Comparison of ENCODE assay signal across 38 mouse cellular contexts in the genomic region with DNA sequence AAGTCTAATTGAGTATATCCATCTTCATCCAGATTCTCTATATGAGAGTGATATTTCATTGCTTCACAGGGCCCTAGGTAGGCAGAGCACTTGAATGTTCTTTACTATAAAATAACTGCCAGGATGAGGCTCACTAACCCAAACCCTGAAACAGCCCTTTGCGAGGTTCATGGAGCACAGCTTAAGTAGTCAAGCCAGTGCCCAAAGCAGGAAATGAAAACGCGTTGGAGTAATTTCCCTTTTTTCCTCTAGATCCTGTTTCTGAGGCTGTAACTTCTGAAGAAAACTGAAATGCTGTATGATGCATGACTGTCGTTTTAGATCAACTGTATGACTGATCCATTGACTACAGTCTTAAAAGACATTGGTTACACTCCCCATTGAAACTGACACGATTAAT. TPM values are rescaled to one million over a fixed set of nuclear protein-coding genes. Genes with fewer than 3 reads are reported as not detected.
DNase-seq lines count a peak whose midpoint lies in the region; ATAC-seq and TF ChIP-seq lines count a peak whose summit lies in the region.
"Had no signal": no experiment of that assay in that cellular context is flagged by ENCODE, and none has a peak within 500 bp of the region (broad histone marks: within the 10 kb centered on the region; RNA-seq: fewer than 3 reads in every experiment).

No protein-coding gene starts in this region.

- no peaks in the 10 kb centered on the region for H3K4me1 ChIP-seq in kidney, postnatal 0 days (replicated peaks; ENCODE audit: insufficient read depth, low read length)
- 0 out of 2 replicates have a peak, but pooled peaks cover 4% of the 10 kb centered on the region for H3K4me1 ChIP-seq in kidney, embryonic 14.5 days (ENCODE audit: control insufficient read depth, insufficient read depth, low read length)
- H3K4me1 ChIP-seq: embryonic facial prominence, embryonic 10.5 days; embryonic facial prominence, embryonic 15.5 days; forebrain, embryonic 12.5 days; limb, embryonic 12.5 days; liver, embryonic 13.5 days had no signal

- WGBS in kidney, postnatal 0 days, result 45% methylated on average over 5 of the region's 5 CpGs
- whole genome bisulfite sequencing in kidney, embryonic 14.5 days, result 49% methylated on average over 5 of the region's 5 CpGs

- DNase-seq in kidney, postnatal 0 days (ENCODE audit: low spot score), result peak; percentile 14
- DNase-seq in A20 (ENCODE audit: low read depth, low spot score), result peak; percentile 30
- no peak for DNase-seq in urinary bladder, postnatal 25 days (ENCODE audit: low spot score)
- no peak for DNase-seq in right cerebral cortex, postnatal 25 days
- no peak for DNase-seq in frontal cortex, postnatal 14 days (ENCODE audit: low spot score in 2 of 2)
- DNase-seq: adrenal gland, adult 8-10 months; cerebellum, adult 18-20 months; cerebellum, postnatal 14 days; forebrain, postnatal 0 days; gastrocnemius, postnatal 10 days; heart, postnatal 14 days; kidney, adult 18-20 months; liver, embryonic 13.5 days; lung, adult 2 months; lung, postnatal 10 days; midbrain, embryonic 14.5 days; thymus, postnatal 14 days had no signal

- ATAC-seq in kidney, postnatal 0 days (replicated peaks; ENCODE audit: low FRiP score, low read depth), result no peak
- no peak for ATAC-seq in kidney, embryonic 14.5 days (ENCODE audit: low FRiP score, low TSS enrichment)
- peak; percentile 71 for ATAC-seq in granulocyte monocyte progenitor cell, adult 5-6 weeks (replicated peaks; ENCODE audit: poor library complexity, severe bottlenecking)
- peak; percentile 66 for ATAC-seq in monocyte, adult 5-6 weeks (replicated peaks; ENCODE audit: insufficient number of reproducible peaks, low FRiP score, low TSS enrichment, poor library complexity, severe bottlenecking)
- ATAC-seq: forebrain, postnatal 0 days; hindbrain, embryonic 16.5 days had no signal

- H3K36me3 ChIP-seq in kidney, postnatal 0 days (ENCODE audit: insufficient read depth, low read length), result no peaks in the 10 kb centered on the region
- no peaks in the 10 kb centered on the region for H3K36me3 ChIP-seq in kidney, embryonic 14.5 days (ENCODE audit: control insufficient read depth, insufficient read depth, low read length)
- H3K36me3 ChIP-seq: embryonic facial prominence, embryonic 10.5 days; embryonic facial prominence, embryonic 15.5 days; forebrain, embryonic 12.5 days; G1E; limb, embryonic 12.5 days; liver, embryonic 13.5 days had no signal

- H3K4me2 ChIP-seq in kidney, postnatal 0 days (ENCODE audit: low read length), result no peak overlapping the region
- no peak overlapping the region for H3K4me2 ChIP-seq in kidney, embryonic 14.5 days (replicated peaks; ENCODE audit: low read depth, low read length)
- H3K4me2 ChIP-seq: embryonic facial prominence, embryonic 15.5 days; forebrain, embryonic 12.5 days; limb, embryonic 12.5 days; liver, embryonic 13.5 days had no signal

- no peak overlapping the region for H3K27ac ChIP-seq in kidney, postnatal 0 days
- H3K27ac ChIP-seq in kidney, embryonic 14.5 days (ENCODE audit: low read depth, low read length), result no peak overlapping the region
- H3K27ac ChIP-seq: embryonic facial prominence, embryonic 10.5 days; embryonic facial prominence, embryonic 15.5 days; forebrain, embryonic 12.5 days; left cerebral cortex, adult 2 months; limb, embryonic 12.5 days; liver, embryonic 13.5 days had no signal

- H3K9me3 ChIP-seq in kidney, postnatal 0 days (replicated peaks; ENCODE audit: low read length), result no peaks in the 10 kb centered on the region
- no peaks in the 10 kb centered on the region for H3K9me3 ChIP-seq in kidney, embryonic 14.5 days (ENCODE audit: control insufficient read depth, low read length)
- H3K9me3 ChIP-seq: embryonic facial prominence, embryonic 10.5 days; embryonic facial prominence, embryonic 15.5 days; forebrain, embryonic 12.5 days; G1E; limb, embryonic 12.5 days; liver, embryonic 13.5 days had no signal

- H3K27me3 ChIP-seq in kidney, postnatal 0 days (ENCODE audit: insufficient read depth, low read length), result no peaks in the 10 kb centered on the region
- H3K27me3 ChIP-seq in kidney, embryonic 14.5 days (ENCODE audit: control insufficient read depth, insufficient read depth, low read length), result no peaks in the 10 kb centered on the region
- H3K27me3 ChIP-seq: embryonic facial prominence, embryonic 15.5 days; forebrain, embryonic 12.5 days; limb, embryonic 12.5 days; liver, embryonic 13.5 days had no signal

- H3K4me3 ChIP-seq in kidney, postnatal 0 days (replicated peaks; ENCODE audit: low read depth, low read length), result no peak overlapping the region
- H3K4me3 ChIP-seq in kidney, embryonic 14.5 days (ENCODE audit: low read length), result no peak overlapping the region
- H3K4me3 ChIP-seq: embryonic facial prominence, embryonic 10.5 days; embryonic facial prominence, embryonic 15.5 days; forebrain, embryonic 12.5 days; left cerebral cortex, adult 2 months; limb, embryonic 12.5 days; liver, embryonic 13.5 days had no signal

- no peak for TF ChIP-seq CTCF in kidney, postnatal 0 days (IDR thresholded peaks at IDR 0.05; ENCODE audit: low read depth)

- H3K9ac ChIP-seq in kidney, postnatal 0 days (ENCODE audit: low read depth, low read length), result no peak overlapping the region
- H3K9ac ChIP-seq in kidney, embryonic 14.5 days (ENCODE audit: low read depth, low read length), result no peak overlapping the region
- H3K9ac ChIP-seq: embryonic facial prominence, embryonic 15.5 days; forebrain, embryonic 12.5 days; forebrain, postnatal 0 days; limb, embryonic 12.5 days; liver, embryonic 13.5 days had no signal

RNA-seq across cellular contexts. Expression of a gene that starts 20.8 kb away (rescaled TPM):
- polyA plus RNA-seq in kidney, postnatal 0 days (2015; fragmentation: Nextera tagmentation; extraction: Ambion mirVana), result 10.3 and 10.6 TPM in 2 replicates
- 5.8 and 6.2 TPM in 2 replicates for polyA plus RNA-seq in kidney, embryonic 14.5 days (2014; fragmentation: Nextera tagmentation; extraction: Ambion mirVana)
- not detected in 2 replicates for total RNA-seq in granulocyte monocyte progenitor cell, adult 5-6 weeks (2014; fragmentation: Nextera tagmentation)
- not detected in 2 replicates for total RNA-seq in granulocyte monocyte progenitor cell, adult 5-6 weeks (2017)
- total RNA-seq in monocyte, adult 5-6 weeks (2017), result 1.1 to 2.3 TPM in 2 of 3 replicates, not detected in the other
- polyA plus RNA-seq: G1E had no signal

RNA-seq across cellular contexts. Expression of a gene that starts 34.3 kb away (rescaled TPM):
- polyA plus RNA-seq in kidney, postnatal 0 days (2015; fragmentation: Nextera tagmentation; extraction: Ambion mirVana), result not detected in 2 replicates
- polyA plus RNA-seq in kidney, embryonic 14.5 days (2014; fragmentation: Nextera tagmentation; extraction: Ambion mirVana), result not detected in 2 replicates
- 15.1 and 18.4 TPM in 2 replicates for total RNA-seq in granulocyte monocyte progenitor cell, adult 5-6 weeks (2014; fragmentation: Nextera tagmentation)
- 16.9 and 23.2 TPM in 2 replicates for total RNA-seq in granulocyte monocyte progenitor cell, adult 5-6 weeks (2017)
- total RNA-seq in monocyte, adult 5-6 weeks (2017), result 8.4 to 15.7 TPM (median 11.1 TPM) in 3 replicates
- total RNA-seq: layer of hippocampus, postnatal 14 days; left cerebral cortex, adult 2 months; left cerebral cortex, postnatal 25 days had no signal
- polyA plus RNA-seq: embryonic facial prominence, embryonic 15.5 days; forebrain, embryonic 12.5 days; forebrain, postnatal 0 days; G1E; hindbrain, embryonic 11.5 days; hindbrain, embryonic 16.5 days; intestine, embryonic 14.5 days; kidney, embryonic 16.5 days; large intestine, adult 2 months; limb, embryonic 12.5 days; midbrain, embryonic 14.5 days; neural tube, embryonic 11.5 days; small intestine, adult 2 months had no signal

RNA-seq across cellular contexts. Expression of a gene that starts 39.7 kb away (rescaled TPM):
- 96.6 and 98.5 TPM in 2 replicates for polyA plus RNA-seq in kidney, postnatal 0 days (2015; fragmentation: Nextera tagmentation; extraction: Ambion mirVana)
- polyA plus RNA-seq in kidney, embryonic 14.5 days (2014; fragmentation: Nextera tagmentation; extraction: Ambion mirVana), result 24.0 and 38.3 TPM in 2 replicates
- 0.53 TPM in 1 of 2 replicates, not detected in the other for total RNA-seq in granulocyte monocyte progenitor cell, adult 5-6 weeks (2014; fragmentation: Nextera tagmentation)
- not detected in 2 replicates for total RNA-seq in granulocyte monocyte progenitor cell, adult 5-6 weeks (2017)
- total RNA-seq in monocyte, adult 5-6 weeks (2017), result 1.9 TPM in 1 of 3 replicates, not detected in the others
- total RNA-seq: adrenal gland, adult 8-10 months; forebrain, postnatal 0 days; gastrocnemius, postnatal 10 days; heart, postnatal 14 days; layer of hippocampus, postnatal 14 days; left cerebral cortex, adult 2 months; left cerebral cortex, postnatal 25 days had no signal
- polyA plus RNA-seq: embryonic facial prominence, embryonic 10.5 days; embryonic facial prominence, embryonic 15.5 days; forebrain, embryonic 12.5 days; forebrain, postnatal 0 days; G1E; heart, embryonic 14.5 days; hindbrain, embryonic 11.5 days; hindbrain, embryonic 16.5 days; large intestine, adult 2 months; limb, embryonic 12.5 days; liver, embryonic 13.5 days; midbrain, embryonic 14.5 days; neural tube, embryonic 11.5 days; small intestine, adult 2 months; stomach, embryonic 16.5 days; urinary bladder, adult 2 months had no signal

Comparison
In these comparisons a context has a peak if more than half of its experiments do, and no peak if none do; other contexts are left out.
1. ATAC-seq: peak in granulocyte monocyte progenitor cell, adult 5-6 weeks (single experiment) and monocyte, adult 5-6 weeks (single experiment); none in kidney, postnatal 0 days (single experiment) and kidney, embryonic 14.5 days (single experiment).
2. DNase-seq: peak in kidney, postnatal 0 days (single experiment) and A20 (single experiment); none in urinary bladder, postnatal 25 days (single experiment), right cerebral cortex, postnatal 25 days (single experiment) and frontal cortex, postnatal 14 days (0 of 2).